Mouse (Mus musculus) midbrain, embryonic 11.5 days (tissue): ENCODE data around the gene Nkx2-3. TPM values are rescaled to one million over a fixed set of nuclear protein-coding genes. Genes with fewer than 3 reads are reported as not detected.
A peak's percentile ranks its signal among the peaks of the same experiment; 100 is the strongest.

ENCODE experiments used
- ATAC-seq: fragments of 200-750 bp; cut with Nextera tagmentation; 2 replicates; pipeline ENCODE4 v1.8.0; 2017; ENCODE audit warnings: moderate TSS enrichment, moderate library complexity; ENCODE audit not compliant: low FRiP score
- DNase-seq: peaks from one replicate; pipeline ENCODE4 v3.0.0; 2015; ENCODE audit warnings: low spot score; ENCODE audit errors: missing footprints
- H3K27ac ChIP-seq: fragments of 300-500 bp; sonication (generic); 2 replicates; pipeline ENCODE4 v1.5.1; 2014; ENCODE audit warnings: low read depth, low read length
- H3K27me3 ChIP-seq: fragments of 300-500 bp; sonication (generic); 2 replicates; pipeline ENCODE4 v1.6.1; 2014; ENCODE audit warnings: mild to moderate bottlenecking, low read length, moderate library complexity, mixed read lengths; ENCODE audit not compliant: control insufficient read depth, insufficient read depth
- H3K36me3 ChIP-seq: fragments of 300-500 bp; sonication (generic); 2 replicates; pipeline ENCODE4 v1.6.1; 2014; ENCODE audit warnings: mild to moderate bottlenecking, low read length, moderate library complexity, mixed read lengths; ENCODE audit not compliant: control insufficient read depth, insufficient read depth
- H3K4me1 ChIP-seq: fragments of 300-500 bp; sonication (generic); 2 replicates; pipeline ENCODE4 v1.6.1; 2014; ENCODE audit warnings: low read length; ENCODE audit not compliant: control insufficient read depth, insufficient read depth
- H3K4me2 ChIP-seq: fragments of 300-500 bp; sonication (generic); 2 replicates; pipeline ENCODE4 v1.6.1; 2014; ENCODE audit warnings: mild to moderate bottlenecking, moderate library complexity
- H3K4me3 ChIP-seq: fragments of 300-500 bp; sonication (generic); 2 replicates; pipeline ENCODE4 v1.5.1; 2014; ENCODE audit warnings: low read depth, low read length
- H3K9ac ChIP-seq: fragments of 300-500 bp; sonication (generic); 2 replicates; pipeline ENCODE4 v1.6.1; 2014; ENCODE audit warnings: low read length
- H3K9me3 ChIP-seq: fragments of 300-500 bp; sonication (generic); 2 replicates; pipeline ENCODE4 v1.6.1; 2016; ENCODE audit warnings: low read length; ENCODE audit not compliant: control insufficient read depth
- WGBS: fragments of 180-500 bp; shearing (Covaris S2); extraction: QIAGEN DNeasy Blood & Tissue Kit; methylation state at CpG from one replicate; pipeline ENCODE4 v1.1.7; 2014; 5-methylcytosine and 5-hydroxymethylcytosine counted together
- polyA plus RNA-seq: library from polyadenylated mRNA; unstranded; fragments of >200 nt; fragmentation: Nextera tagmentation; extraction: Ambion mirVana; gene quantifications from 2 replicates; pipeline ENCODE4 v1.2.1, GENCODE M21; 2014

Gene Nkx2-3
- polyA plus RNA-seq, 1 experiment from 2014 or later: 0.60 TPM

GRCm38 (mm10) chr19:43584788-43585187 lies 27.3 kb upstream of the Nkx2-3 start:
- no peak overlapping the region for H3K9ac ChIP-seq
- H3K4me1 ChIP-seq: 0 out of 2 replicates have a peak, but pooled peaks cover 3% of the 10 kb centered on the region
- 7% methylated on average over 13 of the region's 13 CpGs for WGBS
- no peak overlapping the region for H3K27ac ChIP-seq
- H3K4me3 ChIP-seq: no peak overlapping the region
- DNase-seq (peak; percentile 94), ATAC-seq (no peak)
- peaks cover 53% of the 10 kb centered on the region for H3K27me3 ChIP-seq
- peak overlapping the region; percentile 11; the same call in 1 of the 2 replicates for H3K4me2 ChIP-seq
- H3K9me3 ChIP-seq: no peaks in the 10 kb centered on the region
- H3K36me3 ChIP-seq: no peaks in the 10 kb centered on the region

DNA sequence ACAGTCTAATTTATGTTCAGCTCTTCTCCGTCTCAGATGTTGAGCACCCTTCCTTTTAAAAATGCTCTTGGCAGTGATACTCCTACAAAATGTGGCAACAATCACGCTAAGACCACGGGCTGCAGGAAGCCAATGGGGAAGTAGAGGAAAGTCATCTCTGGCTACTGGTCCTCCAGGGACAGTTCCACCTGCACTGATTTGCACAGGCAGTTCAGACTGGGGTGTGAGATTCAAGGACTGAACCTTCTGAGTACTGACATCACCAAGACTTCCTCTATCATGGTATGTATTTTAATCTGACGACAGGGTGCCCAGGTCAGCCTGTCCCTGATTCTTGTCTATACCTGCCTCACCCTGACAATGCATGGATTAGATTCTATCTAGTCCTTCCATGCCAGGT lies 20.1 kb upstream of the Nkx2-3 start:
- H3K4me2 ChIP-seq: no peak overlapping the region
- H3K4me3 ChIP-seq: no peak overlapping the region
- H3K9me3 ChIP-seq: no peaks in the 10 kb centered on the region
- no peak overlapping the region for H3K27ac ChIP-seq
- ATAC-seq (no peak), DNase-seq (peak; percentile 76)
- WGBS: 73% methylated on average over 4 of the region's 4 CpGs
- no peaks in the 10 kb centered on the region for H3K36me3 ChIP-seq
- H3K4me1 ChIP-seq: no peaks in the 10 kb centered on the region
- no peak overlapping the region for H3K9ac ChIP-seq
- peaks cover 46% of the 10 kb centered on the region for H3K27me3 ChIP-seq

DNA sequence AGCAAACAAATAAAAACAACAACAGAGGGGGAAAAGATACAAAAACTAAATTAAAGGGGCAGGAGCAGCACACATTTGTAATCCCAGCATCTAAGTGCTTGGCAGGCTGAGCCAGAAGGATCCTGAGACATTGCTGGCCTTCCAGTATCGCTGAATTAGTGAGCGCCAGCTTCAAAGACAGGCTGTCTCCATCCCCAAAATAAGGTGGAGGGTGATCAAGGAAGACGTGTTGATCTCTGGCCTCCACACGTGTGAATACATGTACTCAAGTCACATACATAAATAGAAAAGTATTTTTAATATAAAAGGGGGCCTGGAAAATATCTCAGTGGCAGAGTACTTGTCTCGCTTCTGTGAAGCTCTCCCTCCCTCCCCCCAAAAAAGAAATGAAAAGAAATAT lies 15.1 kb upstream of the Nkx2-3 start:
- WGBS: 5% methylated on average over 5 of the region's 5 CpGs

GRCm38 (mm10) chr19:43598741-43599660 lies 13.1 kb upstream of the Nkx2-3 start:
- no peak overlapping the region for H3K4me3 ChIP-seq
- ATAC-seq (no peak), DNase-seq (peak; percentile 93)
- 2% methylated on average over 22 of the region's 25 CpGs for WGBS
- H3K27ac ChIP-seq: no peak overlapping the region
- H3K9ac ChIP-seq: no peak overlapping the region
- no peaks in the 10 kb centered on the region for H3K4me1 ChIP-seq
- H3K27me3 ChIP-seq: peaks cover 95% of the 10 kb centered on the region
- H3K36me3 ChIP-seq: no peaks in the 10 kb centered on the region
- no peak overlapping the region for H3K4me2 ChIP-seq
- H3K9me3 ChIP-seq: no peaks in the 10 kb centered on the region

More for the DNA sequence above, 15.1 kb upstream of the Nkx2-3 start:
- DNase-seq (peak; percentile 93), ATAC-seq (no peak)
- Histone ChIP-seq H3K9me3 (no peaks in the 10 kb centered on the region), H3K9ac (no peak overlapping the region), H3K27me3 (peaks cover 95% of the 10 kb centered on the region), H3K27ac (no peak overlapping the region), H3K4me2 (no peak overlapping the region), H3K4me1 (no peaks in the 10 kb centered on the region), H3K4me3 (no peak overlapping the region), H3K36me3 (no peaks in the 10 kb centered on the region)

DNA sequence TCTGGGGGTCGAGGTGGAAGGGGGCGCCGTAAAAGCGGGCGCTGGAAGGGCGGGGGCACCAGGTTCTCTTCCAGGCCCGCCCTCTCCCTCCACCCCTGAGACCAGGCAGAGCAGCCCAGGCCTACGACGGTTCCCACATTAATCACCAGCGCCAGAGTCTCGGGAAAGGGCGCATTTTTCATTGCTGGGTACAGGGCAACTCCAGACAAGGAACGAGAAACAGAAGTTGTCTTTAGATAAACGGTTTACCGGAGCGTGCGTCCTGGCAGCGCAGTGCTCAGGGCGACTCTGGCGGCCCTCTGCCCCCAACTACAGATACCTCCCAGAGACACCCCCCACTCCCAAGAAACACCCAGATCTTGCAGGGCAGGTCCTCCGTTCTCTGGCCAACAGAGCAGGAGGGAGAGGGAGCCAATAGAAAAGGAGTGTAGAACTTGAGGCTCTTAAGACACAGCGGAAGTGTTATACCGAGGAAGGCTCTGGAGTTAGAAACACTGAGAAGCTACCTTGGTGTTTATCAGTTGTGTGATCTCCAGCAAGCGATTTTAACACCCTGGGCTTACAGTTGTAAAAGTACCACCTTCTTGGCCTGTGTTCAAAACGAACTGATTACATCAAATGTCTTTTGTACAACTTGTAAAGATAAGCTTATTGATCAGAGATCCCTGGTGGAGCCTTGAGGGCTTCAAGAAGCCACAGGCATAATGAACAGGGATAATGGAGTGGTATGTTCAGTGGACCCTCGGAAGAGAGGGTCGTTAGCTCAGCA lies 12.2 kb upstream of the Nkx2-3 start:
- Histone ChIP-seq H3K27me3 (peaks cover 99% of the 10 kb centered on the region), H3K27ac (no peak overlapping the region), H3K4me2 (no peak overlapping the region), H3K36me3 (no peaks in the 10 kb centered on the region), H3K9me3 (no peaks in the 10 kb centered on the region), H3K4me3 (no peak overlapping the region), H3K4me1 (no peaks in the 10 kb centered on the region), H3K9ac (no peak overlapping the region)
- ATAC-seq (no peak), DNase-seq (peak; percentile 95)
- under 1% methylated on average over 27 of the region's 27 CpGs for WGBS

- Histone ChIP-seq H3K4me2 (no peak overlapping the region), H3K9me3 (no peaks in the 10 kb centered on the region), H3K27ac (no peak overlapping the region), H3K4me1 (no peaks in the 10 kb centered on the region), H3K9ac (no peak overlapping the region), H3K36me3 (no peaks in the 10 kb centered on the region), H3K27me3 (peaks cover 99% of the 10 kb centered on the region), H3K4me3 (no peak overlapping the region)
- ATAC-seq (no peak), DNase-seq (peak; percentile 96)
- WGBS: under 1% methylated on average over 33 of the region's 33 CpGs
Measured at GRCm38 (mm10) chr19:43600545-43601331, 11.4 kb upstream of the Nkx2-3 start.

DNA sequence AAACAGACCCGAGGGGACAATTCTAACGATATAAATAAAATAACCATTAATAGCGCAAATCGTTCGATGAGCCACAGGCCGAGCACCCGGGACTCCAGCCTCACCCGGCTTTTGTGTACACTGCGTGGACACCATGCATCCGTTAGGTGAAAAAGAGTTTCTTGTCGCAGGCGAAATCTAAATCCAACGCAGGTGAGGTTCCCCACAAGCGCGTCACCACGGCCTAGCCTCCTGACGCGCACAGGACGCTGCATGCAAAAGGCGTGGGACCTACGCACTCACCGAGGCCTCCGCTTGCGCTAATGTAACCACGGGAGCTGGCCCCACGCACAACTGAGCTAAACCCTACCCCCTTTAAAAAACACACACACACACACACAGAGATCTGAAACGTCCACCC lies 10.7 kb upstream of the Nkx2-3 start:
- no peak overlapping the region for H3K4me2 ChIP-seq
- DNase-seq (peak; percentile 95), ATAC-seq (no peak)
- H3K27me3 ChIP-seq: peaks cover 99% of the 10 kb centered on the region
- no peak overlapping the region for H3K27ac ChIP-seq
- H3K4me3 ChIP-seq: no peak overlapping the region
- WGBS: 2% methylated on average over 27 of the region's 27 CpGs
- no peaks in the 10 kb centered on the region for H3K9me3 ChIP-seq
- H3K4me1 ChIP-seq: no peaks in the 10 kb centered on the region
- no peak overlapping the region for H3K9ac ChIP-seq
- no peaks in the 10 kb centered on the region for H3K36me3 ChIP-seq

GRCm38 (mm10) chr19:43601996-43602590 lies 10.0 kb upstream of the Nkx2-3 start:
- 1% methylated on average over 12 of the region's 12 CpGs for WGBS
- H3K9me3 ChIP-seq: no peaks in the 10 kb centered on the region
- no peak overlapping the region for H3K4me2 ChIP-seq
- no peaks in the 10 kb centered on the region for H3K4me1 ChIP-seq
- H3K4me3 ChIP-seq: no peak overlapping the region
- no peak overlapping the region for H3K27ac ChIP-seq
- no peak for ATAC-seq
- no peaks in the 10 kb centered on the region for H3K36me3 ChIP-seq
- H3K27me3 ChIP-seq: peaks cover 99% of the 10 kb centered on the region
- DNase-seq: peak; percentile 93
- no peak overlapping the region for H3K9ac ChIP-seq
